Mouse (Mus musculus): ENCODE results near the gene Spon1. TPM values are rescaled to one million over a fixed set of nuclear protein-coding genes. Genes with fewer than 3 reads are reported as not detected.

Gene Spon1
- polyA plus RNA-seq, 1 experiment from 2014 or later, result 19.1 TPM

DNA sequence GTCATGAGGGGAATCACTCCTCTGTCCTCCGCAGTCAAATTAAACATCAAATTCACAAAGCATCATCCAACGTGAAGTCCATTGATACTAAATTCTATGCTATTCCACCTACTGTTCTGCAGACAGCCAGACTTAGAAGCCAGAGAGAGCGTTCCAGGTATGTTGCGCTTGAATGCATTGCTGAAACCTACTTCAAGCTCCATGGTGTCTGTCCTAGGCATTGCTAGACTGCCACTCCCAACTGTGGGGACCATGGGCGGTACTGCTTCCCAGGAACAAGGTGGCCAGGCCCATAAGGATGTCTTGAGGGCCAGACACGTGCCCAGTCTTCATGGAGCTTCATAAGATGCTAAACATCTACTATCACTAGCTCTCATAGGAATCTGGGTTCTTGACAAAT, 125.7 kb downstream of the Spon1 start:
- Histone ChIP-seq H3K4me2 (no peak overlapping the region), H3K9me3 (no peaks in the 10 kb centered on the region), H3K9ac (no peak overlapping the region), H3K4me1 (no peaks in the 10 kb centered on the region), H3K27me3 (no peaks in the 10 kb centered on the region), H3K4me3 (no peak overlapping the region), H3K36me3 (no peaks in the 10 kb centered on the region), H3K27ac (no peak overlapping the region)
- 80% methylated on average over 6 of the region's 6 CpGs for WGBS
- no peak for ATAC-seq (ENCODE audit: insufficient number of reproducible peaks, low FRiP score, low TSS enrichment, low read depth)

DNA sequence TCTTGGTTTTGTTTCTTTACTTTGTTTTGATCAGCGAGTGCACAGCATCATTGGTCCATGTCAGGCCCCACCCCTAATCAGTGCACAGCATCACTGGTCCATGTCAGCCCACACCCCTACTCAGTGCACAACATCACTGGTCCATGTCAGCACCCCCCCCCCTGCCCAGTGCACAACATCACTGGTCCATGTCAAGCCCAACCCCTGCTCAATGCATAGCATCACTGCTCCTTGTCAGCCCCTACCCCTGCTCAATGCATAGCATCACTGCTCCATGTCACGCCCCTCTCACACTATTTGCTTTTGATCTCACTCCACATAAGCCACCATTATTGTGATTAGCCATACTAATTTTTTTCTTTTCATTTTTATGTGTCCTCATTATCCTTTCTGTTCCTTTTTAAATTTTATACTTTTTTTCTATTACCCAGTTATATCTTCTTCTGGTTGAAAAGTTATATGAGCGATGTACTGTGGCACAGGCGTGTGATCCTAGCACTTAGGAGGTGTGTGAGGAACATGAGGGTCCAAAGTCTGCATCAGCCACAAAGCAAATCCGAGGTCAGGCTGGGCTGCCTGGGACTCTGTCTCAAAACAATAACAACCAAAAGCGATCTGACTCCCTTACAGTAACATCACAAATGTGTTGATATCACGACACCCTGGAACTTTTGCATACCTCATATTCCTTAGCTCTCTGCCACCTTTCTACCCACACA, 128.3 kb downstream of the Spon1 start:
- H3K9me3 ChIP-seq, result no peaks in the 10 kb centered on the region
- H3K27me3 ChIP-seq, result no peaks in the 10 kb centered on the region

DNA sequence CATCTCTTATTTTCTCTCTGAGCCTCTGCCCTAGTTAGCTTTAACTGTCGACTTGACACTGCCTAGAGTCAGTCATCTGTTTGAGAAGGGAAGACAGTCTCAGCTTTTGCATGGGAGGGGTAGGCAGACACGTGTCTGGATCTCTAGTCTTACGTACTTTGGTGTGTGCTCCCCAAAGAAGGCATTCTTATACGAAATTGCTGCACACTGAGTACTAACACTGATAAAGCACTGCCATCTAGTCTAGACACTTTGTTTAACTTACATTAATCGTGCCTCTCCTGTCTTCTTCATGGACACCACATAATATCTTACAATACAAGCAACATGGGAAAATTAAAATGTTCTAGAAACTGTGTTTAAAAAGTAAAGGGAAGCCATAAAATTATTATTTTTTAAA, 129.5 kb downstream of the Spon1 start:
- H3K27me3 ChIP-seq, result no peaks in the 10 kb centered on the region
- H3K9ac ChIP-seq, result no peak overlapping the region
- whole genome bisulfite sequencing, result 76% methylated on average over 5 of the region's 5 CpGs
- H3K9me3 ChIP-seq, result no peaks in the 10 kb centered on the region
- ATAC-seq (ENCODE audit: insufficient number of reproducible peaks, low FRiP score, low TSS enrichment, low read depth), result no peak
- H3K4me1 ChIP-seq, result no peaks in the 10 kb centered on the region
- H3K4me3 ChIP-seq, result no peak overlapping the region
- H3K4me2 ChIP-seq, result no peak overlapping the region
- no peak overlapping the region for H3K27ac ChIP-seq
- H3K36me3 ChIP-seq, result no peaks in the 10 kb centered on the region

More for the DNA sequence above, 128.3 kb downstream of the Spon1 start:
- no peaks in the 10 kb centered on the region for H3K36me3 ChIP-seq
- no peak overlapping the region for H3K4me3 ChIP-seq
- H3K4me1 ChIP-seq, result no peaks in the 10 kb centered on the region
- no peak overlapping the region for H3K9ac ChIP-seq
- ATAC-seq (ENCODE audit: insufficient number of reproducible peaks, low FRiP score, low TSS enrichment, low read depth), result no peak
- H3K4me2 ChIP-seq, result no peak overlapping the region
- WGBS, result 84% methylated on average over 7 of the region's 7 CpGs
- H3K27ac ChIP-seq, result no peak overlapping the region

DNA sequence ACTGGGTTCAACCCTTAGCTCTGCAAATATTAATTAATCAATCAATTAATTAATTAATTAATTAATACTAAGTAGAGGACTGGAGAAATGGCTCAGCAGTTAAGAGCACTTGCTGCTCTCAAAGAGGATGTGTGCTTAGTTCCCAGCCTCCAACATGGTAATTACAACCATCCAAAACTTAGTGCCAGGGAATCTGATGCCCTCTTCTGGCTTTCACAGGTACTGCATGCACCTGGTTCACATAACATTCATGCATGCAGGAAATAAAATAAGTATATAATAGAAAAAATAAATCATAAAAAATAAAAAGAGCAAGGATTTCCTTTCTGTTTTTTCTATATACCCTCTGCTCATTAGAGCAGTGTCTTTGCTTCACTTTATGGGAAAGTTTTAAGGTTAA, 132.6 kb downstream of the Spon1 start:
- Histone ChIP-seq H3K4me1 (peaks cover 6% of the 10 kb centered on the region; the same call in 1 of the 2 replicates), H3K9me3 (no peaks in the 10 kb centered on the region), H3K4me2 (no peak overlapping the region), H3K27me3 (no peaks in the 10 kb centered on the region), H3K4me3 (no peak overlapping the region), H3K9ac (no peak overlapping the region), H3K36me3 (no peaks in the 10 kb centered on the region), H3K27ac (no peak overlapping the region)
- ATAC-seq (ENCODE audit: insufficient number of reproducible peaks, low FRiP score, low TSS enrichment, low read depth), result no peak

DNA sequence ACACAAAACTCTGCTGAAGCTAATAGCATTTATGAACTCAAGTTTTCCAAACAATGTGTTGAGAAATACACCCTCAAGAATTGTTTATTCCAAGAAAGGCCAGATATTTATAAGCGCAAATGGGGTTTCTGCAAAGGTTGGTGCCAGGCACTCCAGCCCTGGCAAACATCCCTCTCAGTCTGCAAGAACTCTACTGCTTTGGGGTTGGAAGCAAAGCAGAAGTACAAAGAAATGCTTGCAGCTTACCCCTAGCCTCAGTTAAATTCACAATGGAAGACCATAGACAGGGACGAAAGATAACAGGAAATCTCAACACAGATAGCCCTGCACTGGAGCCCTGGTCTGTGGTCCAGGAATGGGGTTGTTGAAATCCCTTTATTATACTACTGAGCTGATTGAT, 135.7 kb downstream of the Spon1 start:
- Histone ChIP-seq H3K9ac (no peak overlapping the region), H3K27me3 (no peaks in the 10 kb centered on the region), H3K4me1 (peaks cover 6% of the 10 kb centered on the region; the same call in 1 of the 2 replicates), H3K9me3 (no peaks in the 10 kb centered on the region), H3K4me2 (no peak overlapping the region), H3K36me3 (no peaks in the 10 kb centered on the region), H3K27ac (no peak overlapping the region), H3K4me3 (no peak overlapping the region)
- 71% methylated on average over 2 of the region's 2 CpGs for whole genome bisulfite sequencing
- no peak for ATAC-seq (ENCODE audit: insufficient number of reproducible peaks, low FRiP score, low TSS enrichment, low read depth)

DNA sequence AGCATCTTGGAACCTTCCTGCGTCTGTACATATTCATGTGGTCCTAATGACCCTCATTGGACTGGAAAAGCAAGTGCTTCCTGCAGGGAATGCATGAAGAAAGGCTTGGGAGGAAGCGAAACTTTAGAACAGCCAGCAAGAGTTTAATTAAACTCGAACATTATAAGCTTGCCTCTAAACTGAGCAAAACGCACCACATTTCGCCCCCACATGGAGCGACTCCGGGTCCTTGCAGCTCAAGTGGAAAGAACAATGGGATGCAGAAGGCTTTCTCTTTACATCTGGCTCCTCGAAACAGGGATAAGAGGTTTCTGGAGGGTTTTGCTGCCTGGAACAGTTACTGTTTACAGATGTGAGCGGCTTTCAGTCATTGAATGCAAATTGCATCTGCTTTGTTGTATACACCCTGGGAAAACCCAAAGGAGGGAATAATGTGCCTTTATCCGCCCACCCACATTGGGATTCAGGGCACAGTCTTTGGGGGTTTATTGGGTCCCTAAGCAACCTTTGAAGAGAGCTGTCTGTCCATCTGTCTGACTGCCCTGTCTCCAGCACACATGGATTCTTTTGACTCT, 136.2 kb downstream of the Spon1 start:
- WGBS, result 28% methylated on average over 10 of the region's 10 CpGs
- Histone ChIP-seq H3K27me3 (no peaks in the 10 kb centered on the region), H3K9ac (no peak overlapping the region), H3K4me3 (no peak overlapping the region), H3K4me1 (peaks cover 6% of the 10 kb centered on the region; the same call in 1 of the 2 replicates), H3K27ac (no peak overlapping the region), H3K9me3 (no peaks in the 10 kb centered on the region), H3K36me3 (no peaks in the 10 kb centered on the region), H3K4me2 (no peak overlapping the region)
- no peak for ATAC-seq (ENCODE audit: insufficient number of reproducible peaks, low FRiP score, low TSS enrichment, low read depth)

DNA sequence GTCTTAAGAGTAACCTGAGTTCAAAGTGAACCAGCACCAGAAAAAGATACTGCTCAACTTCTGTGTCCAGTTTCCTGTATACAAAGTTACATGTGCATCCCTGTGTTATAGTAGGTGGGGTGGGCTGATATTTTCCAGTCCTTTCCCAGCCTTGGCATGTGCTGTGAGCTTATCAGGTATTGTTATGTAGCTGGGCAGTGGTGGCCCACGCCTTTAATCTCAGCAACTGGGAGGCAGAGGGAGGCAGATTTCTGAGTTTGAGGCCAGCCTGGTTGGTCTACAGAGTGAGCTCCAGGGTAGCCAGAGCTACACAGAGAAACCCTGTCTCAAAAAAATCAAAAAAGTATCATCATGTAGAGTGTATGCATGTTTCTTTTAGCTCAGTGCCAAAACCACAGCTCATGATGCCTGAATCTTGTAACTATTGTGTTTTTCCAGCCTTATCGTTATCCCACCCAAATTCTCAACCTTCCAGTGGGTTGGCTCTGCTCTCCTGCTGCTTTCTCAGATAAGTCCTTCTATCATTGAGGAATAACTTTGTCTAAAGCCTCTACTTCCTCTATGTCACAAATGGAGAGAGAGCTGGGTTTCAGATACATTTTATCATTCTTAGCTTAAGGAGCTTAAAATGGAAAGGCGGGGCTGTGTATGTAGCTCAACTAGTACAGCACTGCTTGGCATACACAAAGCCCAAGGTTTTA, 137.5 kb downstream of the Spon1 start:
- Histone ChIP-seq H3K4me1 (peaks cover 6% of the 10 kb centered on the region; the same call in 1 of the 2 replicates), H3K4me3 (no peak overlapping the region), H3K27ac (no peak overlapping the region), H3K27me3 (no peaks in the 10 kb centered on the region), H3K36me3 (no peaks in the 10 kb centered on the region), H3K9me3 (no peaks in the 10 kb centered on the region), H3K4me2 (no peak overlapping the region), H3K9ac (no peak overlapping the region)
- no peak for ATAC-seq (ENCODE audit: insufficient number of reproducible peaks, low FRiP score, low TSS enrichment, low read depth)
- 76% methylated on average over 3 of the region's 3 CpGs for WGBS

DNA sequence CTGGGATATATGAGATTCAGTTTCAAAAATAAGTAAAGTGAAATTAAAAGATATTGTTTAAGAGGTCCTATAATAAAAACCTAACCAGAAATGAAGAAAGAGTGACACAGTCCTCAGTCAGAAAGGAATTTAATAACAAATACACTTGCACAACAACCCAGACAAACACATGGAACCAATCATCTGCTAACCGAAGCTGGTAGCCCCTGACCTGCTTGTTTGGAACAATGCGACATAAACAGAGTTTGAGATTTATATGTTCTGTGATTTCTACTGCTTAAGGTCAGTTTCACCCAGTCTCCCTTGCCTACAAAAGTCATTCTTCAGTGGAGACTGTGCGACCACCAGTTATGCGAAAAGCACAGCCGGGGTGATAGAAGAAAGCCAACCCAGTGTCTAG, 138.1 kb downstream of the Spon1 start:
- no peak overlapping the region for H3K9ac ChIP-seq
- H3K4me1 ChIP-seq, result peaks cover 6% of the 10 kb centered on the region; the same call in 1 of the 2 replicates
- H3K9me3 ChIP-seq, result no peaks in the 10 kb centered on the region
- no peak overlapping the region for H3K27ac ChIP-seq
- no peak overlapping the region for H3K4me2 ChIP-seq
- no peaks in the 10 kb centered on the region for H3K27me3 ChIP-seq
- WGBS, result 63% methylated on average over 5 of the region's 5 CpGs
- no peak overlapping the region for H3K4me3 ChIP-seq
- no peaks in the 10 kb centered on the region for H3K36me3 ChIP-seq
- ATAC-seq (ENCODE audit: insufficient number of reproducible peaks, low FRiP score, low TSS enrichment, low read depth), result no peak

DNA sequence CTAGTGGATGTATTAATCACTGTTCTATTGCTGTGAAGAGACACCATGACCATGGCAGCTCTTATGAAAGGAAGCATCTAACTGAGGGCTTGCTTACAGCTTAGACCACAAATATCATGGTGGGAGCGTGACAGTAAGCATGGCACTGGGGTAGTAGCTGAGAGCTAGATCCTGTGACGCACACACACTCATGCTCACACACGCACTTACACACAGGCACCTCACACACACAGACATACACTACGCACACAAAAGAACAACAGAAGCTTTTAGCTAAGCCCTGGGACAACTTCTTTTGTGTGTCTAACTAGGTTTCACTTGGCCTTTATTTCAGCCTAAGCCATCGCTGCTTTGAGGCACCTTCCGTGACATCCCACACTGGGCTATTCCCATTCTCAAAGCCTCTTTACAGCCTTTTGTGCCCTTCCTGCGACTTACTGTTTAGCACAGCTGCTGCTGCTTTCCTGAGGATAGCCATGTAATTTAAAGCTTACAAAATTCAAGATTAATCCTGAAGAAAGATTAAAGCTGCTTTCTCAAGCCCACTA, 138.6 kb downstream of the Spon1 start:
- Histone ChIP-seq H3K4me1 (peaks cover 10% of the 10 kb centered on the region), H3K36me3 (no peaks in the 10 kb centered on the region), H3K9ac (no peak overlapping the region), H3K4me3 (no peak overlapping the region), H3K9me3 (no peaks in the 10 kb centered on the region), H3K27me3 (no peaks in the 10 kb centered on the region), H3K4me2 (no peak overlapping the region), H3K27ac (no peak overlapping the region)
- 83% methylated on average over 7 of the region's 7 CpGs for WGBS
- ATAC-seq (ENCODE audit: insufficient number of reproducible peaks, low FRiP score, low TSS enrichment, low read depth), result no peak

DNA sequence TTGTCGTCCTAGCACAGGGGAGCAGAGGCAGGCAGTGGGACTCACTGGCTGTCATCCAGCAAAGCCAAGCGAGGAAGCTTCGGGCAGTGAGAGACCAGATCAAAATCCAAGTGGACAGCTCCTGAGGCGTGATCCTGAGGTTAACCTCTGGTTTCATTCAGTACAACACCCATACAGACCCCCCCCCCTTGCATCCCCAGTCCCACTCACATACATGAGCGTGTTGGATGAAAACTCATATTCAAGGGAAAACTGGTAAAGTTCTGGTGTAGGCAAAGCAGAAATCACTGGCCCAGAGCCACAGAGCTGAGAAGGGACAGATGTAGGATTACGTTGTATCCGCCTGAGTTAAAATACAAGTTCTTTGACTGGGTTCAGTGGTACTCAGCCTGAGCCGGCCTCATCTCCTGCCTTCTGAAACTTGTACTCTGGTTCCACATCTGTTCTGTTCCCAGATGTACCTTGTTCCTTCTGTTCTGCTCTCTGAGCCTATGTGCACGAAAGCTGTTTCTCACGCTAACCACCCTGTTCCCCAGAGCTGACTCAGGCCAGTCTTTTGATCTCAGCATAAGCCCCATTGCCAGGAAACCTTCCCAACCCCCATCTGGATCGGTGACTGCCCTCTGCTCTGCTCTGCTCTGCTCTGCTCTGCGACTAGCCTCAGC, 143.5 kb downstream of the Spon1 start:
- ATAC-seq (ENCODE audit: insufficient number of reproducible peaks, low FRiP score, low TSS enrichment, low read depth), result no peak
- WGBS, result 17% methylated on average over 12 of the region's 12 CpGs

DNA sequence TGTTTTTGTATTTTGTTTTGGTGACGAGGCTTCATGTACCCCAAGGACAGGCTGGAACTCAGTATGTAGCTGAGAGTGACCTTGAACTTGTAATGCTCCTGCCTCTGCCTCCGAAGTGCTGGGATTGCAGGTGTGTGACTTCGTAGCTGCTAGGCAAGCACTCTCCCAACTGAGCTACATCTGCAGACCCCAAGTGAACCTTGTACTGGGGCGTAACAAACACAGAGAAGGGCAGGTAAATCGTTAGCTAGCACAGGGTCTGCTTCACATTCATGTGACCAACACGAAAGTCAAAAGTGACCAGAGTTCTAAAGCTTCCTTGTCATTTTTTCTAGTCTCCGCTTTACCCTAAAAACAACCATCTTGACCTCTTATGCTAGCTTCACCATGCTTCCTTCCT, 145.1 kb downstream of the Spon1 start:
- Histone ChIP-seq H3K4me2 (no peak overlapping the region), H3K9me3 (no peaks in the 10 kb centered on the region), H3K4me3 (no peak overlapping the region), H3K4me1 (peaks cover 8% of the 10 kb centered on the region), H3K27ac (no peak overlapping the region), H3K9ac (no peak overlapping the region), H3K27me3 (no peaks in the 10 kb centered on the region), H3K36me3 (no peaks in the 10 kb centered on the region)
- 82% methylated on average over 7 of the region's 7 CpGs for WGBS
- no peak for ATAC-seq (ENCODE audit: insufficient number of reproducible peaks, low FRiP score, low TSS enrichment, low read depth)

More for the DNA sequence above, 143.5 kb downstream of the Spon1 start:
- Histone ChIP-seq H3K9ac (no peak overlapping the region), H3K4me3 (no peak overlapping the region), H3K36me3 (no peaks in the 10 kb centered on the region), H3K27ac (no peak overlapping the region; the same call in 1 of the 2 replicates), H3K4me1 (peaks cover 8% of the 10 kb centered on the region), H3K9me3 (no peaks in the 10 kb centered on the region), H3K27me3 (no peaks in the 10 kb centered on the region), H3K4me2 (no peak overlapping the region)
